Mouse (Mus musculus) cerebellum, postnatal 36 days (tissue): ENCODE measurements around the gene Polr2a.
A peak's percentile ranks its signal among the peaks of the same experiment; 100 is the strongest.
"Not testable (repeated sequence)": the region's sequence is repeated elsewhere in the genome, so short reads cannot be mapped to it uniquely, and the experiment has no call there.

Experiments used
- DNase-seq, 2 experiments: peaks; one replicate each; pipeline ENCODE4 v3.0.0; 2021 to 2022; ENCODE audit warnings: mixed read lengths in 2 of 2

The Polr2a gene

GRCm38 (mm10) chr11:69751635-69752034 lies 6.8 kb downstream of the Polr2a start:
- no peak for DNase-seq

GRCm38 (mm10) chr11:69731408-69731807 lies 27.0 kb downstream of the Polr2a start:
- not testable (repeated sequence) for DNase-seq

- peak; percentile 57 to 58 for DNase-seq
These were observed 29.4 kb downstream of the Polr2a start for GRCm38 (mm10) chr11:69729063-69729462.

- DNase-seq, result no peak
These were observed 32.5 kb downstream of the Polr2a start for GRCm38 (mm10) chr11:69725951-69726350.

- DNase-seq, result no peak
These were observed 35.4 kb downstream of the Polr2a start for GRCm38 (mm10) chr11:69723074-69723473.

GRCm38 (mm10) chr11:69720852-69721251 lies 37.6 kb downstream of the Polr2a start:
- DNase-seq, result no peak

GRCm38 (mm10) chr11:69719423-69719822 lies 39.0 kb downstream of the Polr2a start:
- no peak for DNase-seq

GRCm38 (mm10) chr11:69718661-69719060 lies 39.8 kb downstream of the Polr2a start:
- DNase-seq, result no peak

GRCm38 (mm10) chr11:69716953-69717352 lies 41.5 kb downstream of the Polr2a start:
- no peak for DNase-seq

- no peak for DNase-seq
These were observed 42.5 kb downstream of the Polr2a start for GRCm38 (mm10) chr11:69715929-69716328.

GRCm38 (mm10) chr11:69715482-69715881 lies 43.0 kb downstream of the Polr2a start:
- DNase-seq, result peak; percentile 32 to 38

GRCm38 (mm10) chr11:69714636-69715329 lies 43.7 kb downstream of the Polr2a start:
- DNase-seq, result no peak

GRCm38 (mm10) chr11:69712954-69713672 lies 45.3 kb downstream of the Polr2a start:
- DNase-seq, result no peak

GRCm38 (mm10) chr11:69711082-69711481 lies 47.4 kb downstream of the Polr2a start:
- no peak for DNase-seq

GRCm38 (mm10) chr11:69710470-69710869 lies 48.0 kb downstream of the Polr2a start:
- DNase-seq, result no peak

GRCm38 (mm10) chr11:69709554-69710446 lies 48.6 kb downstream of the Polr2a start:
- DNase-seq, result no peak

- DNase-seq, result peak; percentile 28 to 30
These were observed 49.7 kb downstream of the Polr2a start for GRCm38 (mm10) chr11:69708614-69709265.

GRCm38 (mm10) chr11:69707873-69708381 lies 50.5 kb downstream of the Polr2a start:
- DNase-seq, result no peak

- no peak for DNase-seq
These were observed 51.0 kb downstream of the Polr2a start for GRCm38 (mm10) chr11:69707480-69707847.

- DNase-seq, result peak; percentile 97 to 99
These were observed 51.5 kb downstream of the Polr2a start for GRCm38 (mm10) chr11:69706775-69707479.

- DNase-seq, result no peak
These were observed 53.8 kb downstream of the Polr2a start for GRCm38 (mm10) chr11:69704613-69705010.
